Mouse (Mus musculus): ENCODE data around the gene Daam1. TPM values are rescaled to one million over a fixed set of nuclear protein-coding genes. Genes with fewer than 3 reads are reported as not detected.

The Daam1 gene
- polyA plus RNA-seq, 1 experiment from 2014 or later = 7.7 TPM

DNA sequence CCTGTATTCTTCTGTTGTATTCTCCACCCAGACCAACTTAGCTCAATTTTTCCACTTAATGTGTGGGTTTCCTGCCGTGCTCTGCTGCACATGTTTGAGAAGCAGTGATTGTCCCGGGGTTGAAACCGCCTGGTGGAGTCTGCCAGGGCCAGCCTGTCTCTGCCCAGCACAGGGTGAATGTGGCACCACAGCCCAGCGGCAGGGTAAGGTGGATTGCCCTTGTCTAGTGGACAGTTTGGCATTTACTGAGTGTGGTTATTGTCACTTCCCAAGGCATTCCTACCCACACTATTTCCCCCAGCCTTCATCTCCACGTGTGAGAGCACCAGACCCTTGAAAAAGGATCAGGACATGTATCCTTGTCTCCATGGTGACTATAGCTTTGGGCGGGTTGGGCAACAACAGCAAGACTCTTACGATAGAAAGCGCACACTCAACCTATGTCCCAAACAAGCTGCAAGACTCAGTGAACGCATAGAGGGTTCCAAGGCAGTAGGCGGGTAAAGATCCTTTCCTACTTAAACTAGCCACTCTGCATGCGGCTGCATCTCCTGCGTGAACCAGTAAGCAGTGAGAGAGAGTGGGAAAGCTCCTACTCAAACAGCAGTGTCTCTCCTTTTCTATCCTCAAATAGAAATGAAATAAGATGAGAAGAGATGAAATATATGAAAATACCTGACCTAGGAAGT, 139.2 kb downstream of the Daam1 start:
- Histone ChIP-seq H3K27me3 (replicated peaks; ENCODE audit: control insufficient read depth, insufficient read depth, low read length) (no peaks in the 10 kb centered on the region), H3K4me1 (ENCODE audit: control insufficient read depth, insufficient read depth, low read length) (peaks cover 15% of the 10 kb centered on the region), H3K36me3 (ENCODE audit: control insufficient read depth, insufficient read depth, low read length) (no peaks in the 10 kb centered on the region), H3K9ac (ENCODE audit: low read depth, low read length) (no peak overlapping the region), H3K4me2 (ENCODE audit: low read depth, low read length) (no peak overlapping the region), H3K4me3 (ENCODE audit: low read length) (no peak overlapping the region), H3K27ac (ENCODE audit: low read length) (peak overlapping the region; percentile 61), H3K9me3 (ENCODE audit: control insufficient read depth, low read length) (no peaks in the 10 kb centered on the region)
- WGBS = 75% methylated on average over 12 of the region's 12 CpGs
- no peak for ATAC-seq

DNA sequence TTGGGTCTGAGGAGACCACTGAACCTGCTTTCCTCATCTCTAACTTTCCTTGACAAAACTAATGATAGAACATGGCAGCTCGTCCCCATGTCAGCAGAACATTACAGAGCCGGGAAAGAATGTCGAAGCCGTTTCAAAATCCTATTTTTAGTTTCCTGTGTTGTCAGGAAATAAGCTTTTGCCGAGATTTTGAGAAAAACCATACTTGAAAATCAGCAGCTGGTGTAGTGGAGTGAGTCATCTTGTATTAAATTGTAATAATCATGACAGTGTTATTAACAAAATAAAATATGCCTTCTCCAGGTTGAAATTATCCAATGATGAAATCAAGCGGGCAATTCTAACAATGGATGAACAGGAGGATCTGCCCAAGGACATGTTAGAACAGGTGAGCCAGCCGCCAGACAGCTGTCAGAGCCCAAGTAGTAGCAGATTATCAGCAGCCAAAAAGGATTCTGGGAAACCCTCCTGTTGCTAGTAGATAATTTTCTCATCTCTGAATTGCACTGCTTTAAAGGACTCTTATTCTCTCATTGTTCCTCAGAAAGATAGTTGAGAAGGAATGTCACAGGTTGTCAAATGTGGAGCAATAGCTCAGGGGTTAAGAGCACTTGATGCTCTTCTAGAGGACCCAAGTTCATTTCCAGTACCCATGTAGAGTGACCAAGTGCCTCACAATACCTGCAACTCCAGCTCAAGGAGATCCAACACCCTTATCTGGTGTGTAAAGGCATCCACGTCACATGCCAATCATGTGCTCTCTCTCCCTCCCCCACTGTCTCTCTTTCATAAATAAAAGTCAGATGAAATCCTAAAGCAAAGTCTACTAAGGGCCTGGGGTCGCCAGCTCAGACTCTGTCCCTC, 140.1 kb downstream of the Daam1 start:
- Histone ChIP-seq H3K9me3 (ENCODE audit: control insufficient read depth, low read length) (no peaks in the 10 kb centered on the region), H3K27me3 (replicated peaks; ENCODE audit: control insufficient read depth, insufficient read depth, low read length) (no peaks in the 10 kb centered on the region), H3K4me2 (ENCODE audit: low read depth, low read length) (no peak overlapping the region), H3K4me1 (ENCODE audit: control insufficient read depth, insufficient read depth, low read length) (peaks cover 15% of the 10 kb centered on the region), H3K27ac (ENCODE audit: low read length) (peak overlapping the region; percentile 61), H3K36me3 (ENCODE audit: control insufficient read depth, insufficient read depth, low read length) (no peaks in the 10 kb centered on the region), H3K9ac (ENCODE audit: low read depth, low read length) (no peak overlapping the region), H3K4me3 (ENCODE audit: low read length) (no peak overlapping the region)
- ATAC-seq = no peak
- WGBS = 57% methylated on average over 9 of the region's 9 CpGs

DNA sequence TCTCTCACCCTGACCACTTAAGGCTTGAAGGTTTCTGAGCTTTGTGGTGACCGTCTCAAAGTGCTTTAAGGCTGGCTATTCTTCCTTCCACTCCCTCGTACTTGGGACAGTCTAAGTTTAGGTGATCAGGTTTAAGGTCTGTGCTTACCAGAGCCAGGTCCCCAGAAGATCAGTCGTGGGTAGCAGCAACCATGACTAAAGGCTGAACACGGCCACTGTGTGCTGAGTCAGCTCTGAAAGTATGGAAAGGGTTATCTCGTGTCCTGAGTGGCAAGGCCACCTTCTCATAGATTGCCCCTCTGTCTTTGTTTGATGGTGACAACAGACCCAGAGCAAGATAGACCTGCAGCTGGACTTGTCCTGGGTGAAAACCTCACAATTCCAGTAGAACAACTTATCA, 141.2 kb downstream of the Daam1 start:
- 69% methylated on average over 5 of the region's 5 CpGs for whole genome bisulfite sequencing
- H3K4me1 ChIP-seq (ENCODE audit: control insufficient read depth, insufficient read depth, low read length) = peaks cover 15% of the 10 kb centered on the region
- H3K27ac ChIP-seq (ENCODE audit: low read length) = peak overlapping the region; percentile 53; the same call in 1 of the 2 replicates

DNA sequence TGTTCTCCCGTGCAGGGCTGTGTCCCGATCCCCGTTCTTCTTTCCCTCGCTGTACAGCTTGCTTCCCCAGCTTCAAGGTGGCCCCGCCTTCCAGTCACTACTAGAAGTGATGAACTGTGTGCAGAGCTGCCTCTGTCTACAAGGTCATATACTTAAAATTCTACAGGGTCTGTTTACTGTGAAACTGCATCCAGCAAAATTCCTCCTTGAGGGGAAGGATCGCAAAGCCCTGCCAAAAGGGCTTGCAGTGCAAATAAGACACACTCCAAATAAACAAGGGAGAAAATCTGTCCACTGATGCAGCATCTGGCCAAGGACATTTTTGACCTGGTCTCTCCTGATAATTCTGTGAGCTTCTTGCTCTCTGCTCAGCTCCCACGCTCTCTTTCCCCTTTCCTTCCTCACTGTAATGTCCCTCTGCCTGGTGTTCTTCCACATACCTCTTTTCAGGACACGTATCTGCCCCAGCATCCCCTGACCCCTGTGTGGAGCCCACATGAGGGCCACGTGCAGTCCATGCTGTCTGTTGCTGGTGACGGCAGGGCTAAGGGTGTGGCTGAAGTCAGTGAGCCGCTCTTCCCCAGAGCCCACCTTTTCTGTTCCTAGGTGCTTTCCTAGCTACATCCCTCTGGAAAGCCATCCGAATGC, 141.9 kb downstream of the Daam1 start:
- peaks cover 15% of the 10 kb centered on the region for H3K4me1 ChIP-seq (ENCODE audit: control insufficient read depth, insufficient read depth, low read length)
- no peak overlapping the region for H3K4me3 ChIP-seq (ENCODE audit: low read length)
- 0 out of 2 replicates have a peak, but pooled peaks cover 1% of the 10 kb centered on the region for H3K36me3 ChIP-seq (ENCODE audit: control insufficient read depth, insufficient read depth, low read length)
- H3K9me3 ChIP-seq (ENCODE audit: control insufficient read depth, low read length) = no peaks in the 10 kb centered on the region
- no peaks in the 10 kb centered on the region for H3K27me3 ChIP-seq (replicated peaks; ENCODE audit: control insufficient read depth, insufficient read depth, low read length)
- no peak overlapping the region for H3K4me2 ChIP-seq (ENCODE audit: low read depth, low read length)
- peak overlapping the region; percentile 53 for H3K27ac ChIP-seq (ENCODE audit: low read length)
- H3K9ac ChIP-seq (ENCODE audit: low read depth, low read length) = 0 out of 2 replicates have a peak overlapping the region, but pooled peaks have one; percentile 26
- ATAC-seq = peak; percentile 70
- WGBS = 67% methylated on average over 12 of the region's 12 CpGs

More for the DNA sequence above, 141.2 kb downstream of the Daam1 start:
- no peaks in the 10 kb centered on the region for H3K36me3 ChIP-seq (ENCODE audit: control insufficient read depth, insufficient read depth, low read length)
- no peak for ATAC-seq
- no peak overlapping the region for H3K4me3 ChIP-seq (ENCODE audit: low read length)
- no peaks in the 10 kb centered on the region for H3K9me3 ChIP-seq (ENCODE audit: control insufficient read depth, low read length)
- H3K4me2 ChIP-seq (ENCODE audit: low read depth, low read length) = no peak overlapping the region
- H3K27me3 ChIP-seq (replicated peaks; ENCODE audit: control insufficient read depth, insufficient read depth, low read length) = no peaks in the 10 kb centered on the region
- H3K9ac ChIP-seq (ENCODE audit: low read depth, low read length) = no peak overlapping the region

DNA sequence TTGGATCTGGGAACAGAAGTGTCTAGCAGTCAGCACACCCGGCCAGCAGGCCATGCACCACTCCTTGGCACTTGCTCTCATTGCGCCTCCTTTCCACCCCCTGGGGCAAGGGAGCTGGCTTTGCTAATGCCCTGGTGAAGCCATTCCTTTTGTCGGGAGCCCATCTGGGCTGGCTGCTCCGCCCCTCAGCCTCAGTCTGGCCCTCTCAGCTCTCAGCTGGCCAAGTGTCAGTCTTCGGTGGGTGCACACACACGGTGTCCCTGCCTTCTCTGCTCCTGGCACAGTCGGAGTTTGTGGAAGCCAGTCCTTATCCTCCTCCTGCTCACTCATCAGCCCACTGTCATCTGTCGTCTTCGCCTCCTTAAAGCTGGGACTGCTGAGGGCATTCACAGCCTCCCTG, 142.7 kb downstream of the Daam1 start:
- ATAC-seq = no peak
- Histone ChIP-seq H3K27me3 (replicated peaks; ENCODE audit: control insufficient read depth, insufficient read depth, low read length) (no peaks in the 10 kb centered on the region), H3K9ac (ENCODE audit: low read depth, low read length) (no peak overlapping the region), H3K4me3 (ENCODE audit: low read length) (no peak overlapping the region), H3K4me1 (ENCODE audit: control insufficient read depth, insufficient read depth, low read length) (peaks cover 15% of the 10 kb centered on the region), H3K36me3 (ENCODE audit: control insufficient read depth, insufficient read depth, low read length) (0 out of 2 replicates have a peak, but pooled peaks cover 2% of the 10 kb centered on the region), H3K27ac (ENCODE audit: low read length) (no peak overlapping the region), H3K9me3 (ENCODE audit: control insufficient read depth, low read length) (no peaks in the 10 kb centered on the region), H3K4me2 (ENCODE audit: low read depth, low read length) (no peak overlapping the region)
- 63% methylated on average over 9 of the region's 9 CpGs for WGBS

DNA sequence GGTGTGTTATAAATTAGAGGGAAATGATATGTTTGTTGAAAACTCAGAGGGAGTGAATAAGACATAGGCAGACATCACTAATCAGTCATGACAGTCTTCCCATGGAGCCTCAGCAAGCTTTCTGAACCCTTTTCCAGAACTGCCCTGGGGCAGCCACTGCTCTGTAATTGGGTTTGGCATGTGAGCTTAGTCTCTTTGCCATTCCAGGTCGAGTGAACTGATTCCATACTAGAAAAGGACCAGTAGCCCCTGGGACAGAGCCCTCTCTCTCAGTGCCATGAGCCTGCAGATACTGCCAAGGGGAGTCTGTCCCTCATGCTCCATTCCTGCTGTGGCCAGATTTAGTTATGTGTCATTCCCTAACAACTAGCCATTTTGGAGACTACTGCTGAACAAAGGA, 144.7 kb downstream of the Daam1 start:
- 68% methylated on average over 1 of the region's 1 CpGs for WGBS

DNA sequence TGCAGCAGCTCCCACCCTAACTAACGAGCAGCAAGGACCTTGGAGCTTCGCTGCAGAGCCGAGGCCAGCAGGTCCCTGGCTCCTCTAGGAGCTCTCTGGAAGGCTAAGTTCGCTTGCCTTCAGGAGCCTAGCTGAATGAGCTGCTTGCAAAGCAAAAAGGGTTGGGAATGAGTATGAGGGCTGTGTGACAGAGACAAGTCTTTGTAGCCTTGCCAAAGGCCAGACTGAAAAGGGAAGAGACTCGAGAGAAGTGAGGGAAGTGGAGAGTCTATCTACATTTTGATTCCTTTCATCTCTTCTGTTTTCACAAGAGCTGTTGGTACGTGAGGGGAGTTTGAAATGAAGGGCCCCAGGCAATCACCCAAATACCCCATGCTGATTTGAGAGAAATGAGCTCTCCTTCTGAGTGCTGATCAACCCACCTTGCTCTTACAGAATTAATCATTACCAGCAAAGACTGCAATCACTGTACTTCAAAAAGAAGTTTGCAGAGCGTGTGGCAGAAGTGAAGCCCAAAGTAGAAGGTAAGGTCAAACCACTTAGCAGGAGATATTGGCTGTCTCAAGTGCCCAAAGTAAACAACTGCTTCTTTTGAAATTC, 145.6 kb downstream of the Daam1 start:
- no peak overlapping the region for H3K9ac ChIP-seq (ENCODE audit: low read depth, low read length)
- H3K27ac ChIP-seq (ENCODE audit: low read length) = no peak overlapping the region
- no peaks in the 10 kb centered on the region for H3K27me3 ChIP-seq (replicated peaks; ENCODE audit: control insufficient read depth, insufficient read depth, low read length)
- no peak overlapping the region for H3K4me3 ChIP-seq (ENCODE audit: low read length)
- 48% methylated on average over 7 of the region's 7 CpGs for WGBS
- H3K36me3 ChIP-seq (ENCODE audit: control insufficient read depth, insufficient read depth, low read length) = peaks cover 5% of the 10 kb centered on the region; the same call in 1 of the 2 replicates
- H3K4me2 ChIP-seq (ENCODE audit: low read depth, low read length) = no peak overlapping the region
- no peaks in the 10 kb centered on the region for H3K9me3 ChIP-seq (ENCODE audit: control insufficient read depth, low read length)
- no peak for ATAC-seq
- H3K4me1 ChIP-seq (ENCODE audit: control insufficient read depth, insufficient read depth, low read length) = peaks cover 4% of the 10 kb centered on the region; the same call in 1 of the 2 replicates

More for the DNA sequence above, 144.7 kb downstream of the Daam1 start:
- no peak overlapping the region for H3K4me2 ChIP-seq (ENCODE audit: low read depth, low read length)
- no peaks in the 10 kb centered on the region for H3K9me3 ChIP-seq (ENCODE audit: control insufficient read depth, low read length)
- no peaks in the 10 kb centered on the region for H3K27me3 ChIP-seq (replicated peaks; ENCODE audit: control insufficient read depth, insufficient read depth, low read length)
- no peak for ATAC-seq
- H3K9ac ChIP-seq (ENCODE audit: low read depth, low read length) = no peak overlapping the region
- peaks cover 9% of the 10 kb centered on the region for H3K4me1 ChIP-seq (ENCODE audit: control insufficient read depth, insufficient read depth, low read length)
- H3K27ac ChIP-seq (ENCODE audit: low read length) = no peak overlapping the region
- peaks cover 5% of the 10 kb centered on the region; the same call in 1 of the 2 replicates for H3K36me3 ChIP-seq (ENCODE audit: control insufficient read depth, insufficient read depth, low read length)
- H3K4me3 ChIP-seq (ENCODE audit: low read length) = no peak overlapping the region

DNA sequence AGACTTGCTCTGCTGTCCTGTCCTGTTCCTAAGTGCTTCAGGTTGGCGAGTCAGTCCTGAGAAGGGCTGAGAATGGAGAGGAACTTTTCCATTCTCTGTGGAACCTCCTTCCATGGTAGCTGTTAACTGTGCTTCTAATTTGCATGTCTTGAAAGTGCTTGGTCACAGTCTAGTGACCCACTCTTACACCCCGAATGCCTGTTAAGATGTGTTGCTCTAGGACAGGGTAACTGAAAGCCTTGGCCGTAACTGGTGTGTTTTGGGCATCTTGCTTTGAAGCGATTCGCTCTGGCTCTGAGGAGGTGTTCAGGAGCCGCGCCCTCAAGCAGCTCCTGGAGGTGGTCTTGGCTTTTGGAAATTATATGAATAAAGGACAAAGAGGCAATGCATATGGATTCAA, 146.5 kb downstream of the Daam1 start:
- no peaks in the 10 kb centered on the region for H3K9me3 ChIP-seq (ENCODE audit: control insufficient read depth, low read length)
- H3K4me3 ChIP-seq (ENCODE audit: low read length) = no peak overlapping the region
- no peak for ATAC-seq
- H3K4me1 ChIP-seq (ENCODE audit: control insufficient read depth, insufficient read depth, low read length) = peaks cover 4% of the 10 kb centered on the region; the same call in 1 of the 2 replicates
- peaks cover 5% of the 10 kb centered on the region; the same call in 1 of the 2 replicates for H3K36me3 ChIP-seq (ENCODE audit: control insufficient read depth, insufficient read depth, low read length)
- H3K27me3 ChIP-seq (replicated peaks; ENCODE audit: control insufficient read depth, insufficient read depth, low read length) = no peaks in the 10 kb centered on the region
- no peak overlapping the region for H3K4me2 ChIP-seq (ENCODE audit: low read depth, low read length)
- no peak overlapping the region for H3K27ac ChIP-seq (ENCODE audit: low read length)
- no peak overlapping the region for H3K9ac ChIP-seq (ENCODE audit: low read depth, low read length)
- WGBS = 92% methylated on average over 7 of the region's 7 CpGs

All from intestine, embryonic 16.5 days (tissue).